Mouse (Mus musculus): ENCODE results near the gene Gper1. TPM values are rescaled to one million over a fixed set of nuclear protein-coding genes. Genes with fewer than 3 reads are reported as not detected.

The Gper1 gene
- total and polyA plus RNA-seq, 3 experiments = not detected

GRCm38 (mm10) chr5:139409412-139409811 is 13.5 kb upstream of the Gper1 start:
- no peak for DNase-seq (ENCODE audit: low spot score)
- no peak overlapping the region for H3K4me3 ChIP-seq (ENCODE audit: low read depth, low read length)
- ATAC-seq (ENCODE audit: extremely low read depth, insufficient number of reproducible peaks, low FRiP score, poor library complexity, severe bottlenecking) = no peak
- H3K9me3 ChIP-seq (replicated peaks) = no peaks in the 10 kb centered on the region
- peaks cover 18% of the 10 kb centered on the region for H3K4me1 ChIP-seq (ENCODE audit: insufficient read depth, low read depth, low read length)
- TF ChIP-seq GATA1 (IDR thresholded peaks at IDR 0.05; ENCODE audit: borderline replicate concordance, low read length) (no peak), CTCF (IDR thresholded peaks at IDR 0.05; ENCODE audit: low read depth, low read length) (no peak), POLR2AphosphoS5 (IDR thresholded peaks at IDR 0.05; ENCODE audit: insufficient replicate concordance, low read depth, low read length) (no peak), TAL1 (conservative IDR thresholded peaks at IDR 0.05; ENCODE audit: low read depth, low read length) (no peak), GATA2 (IDR thresholded peaks at IDR 0.05; ENCODE audit: borderline replicate concordance, low read depth, low read length) (no peak)
- no peaks in the 10 kb centered on the region for H3K27me3 ChIP-seq (ENCODE audit: insufficient read depth, low read length)
- peaks cover 91% of the 10 kb centered on the region for H3K36me3 ChIP-seq (replicated peaks)

DNA sequence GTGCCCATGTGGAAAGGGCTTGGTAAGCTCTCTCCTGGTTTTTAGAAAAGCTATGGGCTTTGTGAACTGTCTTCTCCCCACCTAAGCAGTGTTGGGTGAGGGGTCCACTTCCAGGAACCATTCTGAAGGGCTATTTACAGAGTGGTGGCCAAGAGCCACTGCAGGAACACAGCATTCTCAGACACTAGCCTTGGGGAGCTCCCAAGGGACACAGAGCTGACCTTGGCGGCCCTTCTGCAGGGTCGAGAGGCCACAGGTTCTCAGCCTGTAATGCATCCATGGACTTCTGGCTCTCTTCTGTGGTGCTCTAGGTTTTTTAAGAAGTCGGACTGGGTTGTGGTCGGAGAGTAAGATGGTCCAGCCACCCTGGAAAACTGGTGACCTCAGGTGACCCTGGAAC is 12.9 kb upstream of the Gper1 start:
- DNase-seq (ENCODE audit: low spot score) (no peak), ATAC-seq (ENCODE audit: extremely low read depth, insufficient number of reproducible peaks, low FRiP score, poor library complexity, severe bottlenecking) (no peak)
- H3K9me3 ChIP-seq (replicated peaks) = no peaks in the 10 kb centered on the region
- H3K4me3 ChIP-seq (ENCODE audit: low read depth, low read length) = no peak overlapping the region
- H3K4me1 ChIP-seq (ENCODE audit: insufficient read depth, low read depth, low read length) = peaks cover 15% of the 10 kb centered on the region
- H3K27me3 ChIP-seq (ENCODE audit: insufficient read depth, low read length) = no peaks in the 10 kb centered on the region
- TF ChIP-seq GATA1 (IDR thresholded peaks at IDR 0.05; ENCODE audit: borderline replicate concordance, low read length) (no peak), POLR2AphosphoS5 (IDR thresholded peaks at IDR 0.05; ENCODE audit: insufficient replicate concordance, low read depth, low read length) (no peak), TAL1 (conservative IDR thresholded peaks at IDR 0.05; ENCODE audit: low read depth, low read length) (no peak), GATA2 (IDR thresholded peaks at IDR 0.05; ENCODE audit: borderline replicate concordance, low read depth, low read length) (no peak), CTCF (IDR thresholded peaks at IDR 0.05; ENCODE audit: low read depth, low read length) (no peak)
- peaks cover 91% of the 10 kb centered on the region for H3K36me3 ChIP-seq (replicated peaks)

DNA sequence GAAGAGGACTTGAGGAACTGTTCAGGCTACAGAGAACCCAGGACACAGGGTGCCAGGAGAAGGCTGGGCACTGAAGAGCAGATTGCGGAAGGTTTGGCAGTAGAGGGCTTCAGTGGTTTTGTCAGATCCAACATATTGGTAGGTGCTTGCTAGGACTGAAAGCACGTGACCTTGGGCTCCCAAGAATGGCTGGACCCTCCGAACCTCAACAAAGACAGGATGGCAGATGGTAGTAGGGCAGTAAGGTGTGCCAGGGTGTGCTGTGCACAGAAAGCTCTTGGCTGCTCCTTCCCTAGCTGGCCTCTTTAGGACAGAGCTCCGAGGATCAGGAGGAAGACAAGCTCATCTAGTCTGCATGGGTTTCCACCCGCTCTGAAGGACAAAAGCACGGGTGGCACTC is 11.8 kb upstream of the Gper1 start:
- H3K4me3 ChIP-seq (ENCODE audit: low read depth, low read length) = no peak overlapping the region
- ATAC-seq (ENCODE audit: extremely low read depth, insufficient number of reproducible peaks, low FRiP score, poor library complexity, severe bottlenecking) (no peak), DNase-seq (ENCODE audit: low spot score) (no peak)
- no peaks in the 10 kb centered on the region for H3K9me3 ChIP-seq (replicated peaks)
- TF ChIP-seq GATA1 (IDR thresholded peaks at IDR 0.05; ENCODE audit: borderline replicate concordance, low read length) (no peak), POLR2AphosphoS5 (IDR thresholded peaks at IDR 0.05; ENCODE audit: insufficient replicate concordance, low read depth, low read length) (no peak), CTCF (IDR thresholded peaks at IDR 0.05; ENCODE audit: low read depth, low read length) (no peak), GATA2 (IDR thresholded peaks at IDR 0.05; ENCODE audit: borderline replicate concordance, low read depth, low read length) (no peak), TAL1 (conservative IDR thresholded peaks at IDR 0.05; ENCODE audit: low read depth, low read length) (no peak)
- H3K36me3 ChIP-seq (replicated peaks) = peaks cover 91% of the 10 kb centered on the region
- no peaks in the 10 kb centered on the region for H3K27me3 ChIP-seq (ENCODE audit: insufficient read depth, low read length)
- H3K4me1 ChIP-seq (ENCODE audit: insufficient read depth, low read depth, low read length) = peaks cover 5% of the 10 kb centered on the region; the same call in 1 of the 2 replicates

DNA sequence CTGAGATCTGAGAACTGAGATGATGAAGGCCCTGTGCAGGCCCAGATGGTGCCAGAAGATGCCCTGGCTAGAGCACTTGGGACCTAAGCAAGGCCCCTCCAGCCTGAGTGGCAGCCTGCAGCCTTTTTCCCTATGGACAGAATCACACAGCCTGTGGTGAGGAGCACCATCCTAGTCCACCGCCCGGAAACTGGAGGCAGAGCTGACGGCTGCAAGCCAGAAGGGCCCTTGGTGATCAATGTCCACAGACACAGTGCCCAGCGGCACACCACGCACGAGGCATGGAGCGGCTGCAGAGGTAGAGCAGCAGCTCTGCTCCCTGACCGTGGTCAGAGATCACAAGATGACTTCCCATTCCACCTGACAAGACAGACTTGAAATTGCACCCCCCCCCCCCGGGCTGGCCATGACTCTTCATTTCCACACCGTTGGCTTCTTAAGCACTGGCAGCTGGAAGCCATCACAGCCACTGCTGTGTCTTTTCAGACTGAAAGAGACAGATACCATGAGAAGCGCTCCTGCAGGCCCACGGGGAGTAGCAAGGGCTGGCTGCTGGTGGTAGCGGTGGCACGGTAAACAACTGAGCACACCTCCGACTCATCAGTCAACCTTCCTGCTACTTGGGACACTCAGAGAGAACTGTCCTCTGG is 11.2 kb upstream of the Gper1 start:
- ATAC-seq (ENCODE audit: extremely low read depth, insufficient number of reproducible peaks, low FRiP score, poor library complexity, severe bottlenecking) = no peak
- Histone ChIP-seq H3K4me3 (ENCODE audit: low read depth, low read length) (no peak overlapping the region), H3K27me3 (ENCODE audit: insufficient read depth, low read length) (no peaks in the 10 kb centered on the region), H3K4me1 (ENCODE audit: insufficient read depth, low read depth, low read length) (peaks cover 2% of the 10 kb centered on the region; the same call in 1 of the 2 replicates), H3K9me3 (replicated peaks) (no peaks in the 10 kb centered on the region), H3K36me3 (replicated peaks) (peaks cover 94% of the 10 kb centered on the region)
- no peak for DNase-seq (ENCODE audit: low spot score)
- no peak for TF ChIP-seq GATA2 (IDR thresholded peaks at IDR 0.05; ENCODE audit: borderline replicate concordance, low read depth, low read length)
- TF ChIP-seq GATA1 (IDR thresholded peaks at IDR 0.05; ENCODE audit: borderline replicate concordance, low read length) = no peak
- no peak for TF ChIP-seq TAL1 (conservative IDR thresholded peaks at IDR 0.05; ENCODE audit: low read depth, low read length)
- no peak for TF ChIP-seq CTCF (IDR thresholded peaks at IDR 0.05; ENCODE audit: low read depth, low read length)
- TF ChIP-seq POLR2AphosphoS5 (IDR thresholded peaks at IDR 0.05; ENCODE audit: insufficient replicate concordance, low read depth, low read length) = no peak

DNA sequence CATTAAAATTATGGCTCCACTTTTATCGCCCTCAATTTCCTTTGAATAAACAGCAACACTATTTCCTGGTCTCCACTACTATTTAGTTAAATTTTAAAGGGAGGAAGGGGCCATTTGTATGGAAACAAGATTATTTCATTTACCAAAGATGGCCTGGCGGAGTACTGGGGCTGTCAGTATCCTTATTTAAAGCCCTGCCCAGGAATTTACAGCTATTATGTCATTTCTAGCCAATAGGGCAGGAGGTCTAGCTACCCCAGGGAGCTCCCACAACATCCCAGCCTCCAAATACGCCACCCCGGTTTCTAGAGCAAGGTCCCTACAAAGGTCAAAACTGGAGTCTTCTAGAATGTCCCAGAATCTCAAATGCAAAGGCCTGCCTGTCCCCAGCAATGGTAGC is 9.4 kb upstream of the Gper1 start:
- ATAC-seq (ENCODE audit: extremely low read depth, insufficient number of reproducible peaks, low FRiP score, poor library complexity, severe bottlenecking) = no peak
- Histone ChIP-seq H3K9me3 (replicated peaks) (no peaks in the 10 kb centered on the region), H3K36me3 (replicated peaks) (peaks cover 93% of the 10 kb centered on the region), H3K4me1 (ENCODE audit: insufficient read depth, low read depth, low read length) (peaks cover 4% of the 10 kb centered on the region; the same call in 1 of the 2 replicates), H3K4me3 (ENCODE audit: low read depth, low read length) (no peak overlapping the region), H3K27me3 (ENCODE audit: insufficient read depth, low read length) (no peaks in the 10 kb centered on the region)
- no peak for TF ChIP-seq GATA2 (IDR thresholded peaks at IDR 0.05; ENCODE audit: borderline replicate concordance, low read depth, low read length)
- TF ChIP-seq POLR2AphosphoS5 (IDR thresholded peaks at IDR 0.05; ENCODE audit: insufficient replicate concordance, low read depth, low read length) = no peak
- no peak for TF ChIP-seq CTCF (IDR thresholded peaks at IDR 0.05; ENCODE audit: low read depth, low read length)
- TF ChIP-seq TAL1 (conservative IDR thresholded peaks at IDR 0.05; ENCODE audit: low read depth, low read length) = no peak
- TF ChIP-seq GATA1 (IDR thresholded peaks at IDR 0.05; ENCODE audit: borderline replicate concordance, low read length) = no peak
- no peak for DNase-seq (ENCODE audit: low spot score)

DNA sequence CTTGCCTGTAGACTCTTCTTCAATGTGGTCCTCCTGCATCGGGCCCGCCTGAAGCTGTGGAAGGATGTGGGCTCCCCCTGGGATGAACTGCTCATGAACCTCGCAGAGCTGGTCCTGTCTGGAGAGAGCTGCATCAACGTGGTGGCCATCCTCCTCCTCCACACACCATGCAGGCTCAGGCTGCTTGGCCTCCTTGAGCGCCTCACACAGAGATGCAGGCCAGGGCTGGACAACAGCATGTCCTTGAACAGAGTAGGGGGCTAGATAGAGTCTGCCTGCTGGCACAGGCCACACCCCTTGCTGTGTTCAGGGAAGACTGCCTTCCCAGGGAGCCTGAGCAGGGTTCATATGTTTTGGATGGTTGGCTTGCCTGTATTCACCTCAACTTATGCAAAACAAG is 8.0 kb upstream of the Gper1 start:
- Histone ChIP-seq H3K4me3 (ENCODE audit: low read depth, low read length) (no peak overlapping the region), H3K9me3 (replicated peaks) (no peaks in the 10 kb centered on the region), H3K4me1 (ENCODE audit: insufficient read depth, low read depth, low read length) (peaks cover 7% of the 10 kb centered on the region; the same call in 1 of the 2 replicates), H3K36me3 (replicated peaks) (peaks cover 93% of the 10 kb centered on the region), H3K27me3 (ENCODE audit: insufficient read depth, low read length) (no peaks in the 10 kb centered on the region)
- TF ChIP-seq GATA1 (IDR thresholded peaks at IDR 0.05; ENCODE audit: borderline replicate concordance, low read length) (no peak), POLR2AphosphoS5 (IDR thresholded peaks at IDR 0.05; ENCODE audit: insufficient replicate concordance, low read depth, low read length) (no peak), GATA2 (IDR thresholded peaks at IDR 0.05; ENCODE audit: borderline replicate concordance, low read depth, low read length) (no peak), TAL1 (conservative IDR thresholded peaks at IDR 0.05; ENCODE audit: low read depth, low read length) (no peak), CTCF (IDR thresholded peaks at IDR 0.05; ENCODE audit: low read depth, low read length) (no peak)
- DNase-seq (ENCODE audit: low spot score) = no peak
- no peak for ATAC-seq (ENCODE audit: extremely low read depth, insufficient number of reproducible peaks, low FRiP score, poor library complexity, severe bottlenecking)

Data from G1E (cell line).